Mouse (Mus musculus) lung, postnatal 36 days (tissue): ENCODE results near the gene Triobp.

Experiments used
- DNase-seq: peaks from one replicate; pipeline ENCODE4 v3.0.0; 2022; ENCODE audit warnings: mixed read lengths

Gene Triobp

GRCm38 (mm10) chr15:78926021-78926919, 21.3 kb upstream of the Triobp start, which contains the start of gene Lgals1:
TSS of gene Lgals1 (plus strand) at chr15:78926725.
- peak; percentile 90 for DNase-seq

GRCm38 (mm10) chr15:78927021-78927787, 20.3 kb upstream of the Triobp start:
- DNase-seq = peak; percentile 40

GRCm38 (mm10) chr15:78927788-78928457, 19.6 kb upstream of the Triobp start:
- peak; percentile 89 for DNase-seq

- no peak for DNase-seq
These were observed 19.0 kb upstream of the Triobp start for GRCm38 (mm10) chr15:78928539-78928938.

- DNase-seq = no peak
These were observed 17.3 kb upstream of the Triobp start for GRCm38 (mm10) chr15:78930192-78930706.

- no peak for DNase-seq
These were observed 16.6 kb upstream of the Triobp start for GRCm38 (mm10) chr15:78930801-78931426.

GRCm38 (mm10) chr15:78931577-78931976, 15.9 kb upstream of the Triobp start:
- DNase-seq = peak; percentile 73

GRCm38 (mm10) chr15:78934784-78935320, 12.7 kb upstream of the Triobp start, which contains the start of gene Nol12:
TSS of gene Nol12 (plus strand) at chr15:78934933.
- peak; percentile 94 for DNase-seq

GRCm38 (mm10) chr15:78936403-78936802, 11.1 kb upstream of the Triobp start:
- DNase-seq = no peak

- no peak for DNase-seq
These were observed 10.2 kb upstream of the Triobp start for GRCm38 (mm10) chr15:78937311-78937710.

GRCm38 (mm10) chr15:78937963-78938362, 9.6 kb upstream of the Triobp start:
- DNase-seq = no peak

- DNase-seq = no peak
These were observed 7.2 kb upstream of the Triobp start for GRCm38 (mm10) chr15:78940325-78940724.

- peak; percentile 90 for DNase-seq
These were observed 4.9 kb upstream of the Triobp start for GRCm38 (mm10) chr15:78942663-78943062.

GRCm38 (mm10) chr15:78946232-78946631, 1.3 kb upstream of the Triobp start:
- DNase-seq = no peak

- no peak for DNase-seq
These were observed 715 bp downstream of the Triobp start for GRCm38 (mm10) chr15:78948152-78948725.

- DNase-seq = no peak
These were observed 1.4 kb downstream of the Triobp start for GRCm38 (mm10) chr15:78948883-78949282.

- no peak for DNase-seq
These were observed 8.1 kb downstream of the Triobp start for GRCm38 (mm10) chr15:78955663-78956062.

GRCm38 (mm10) chr15:78956351-78956750, 8.8 kb downstream of the Triobp start:
- peak; percentile 56 for DNase-seq

GRCm38 (mm10) chr15:78957021-78957420, 9.5 kb downstream of the Triobp start:
- no peak for DNase-seq

- no peak for DNase-seq
These were observed 12.0 kb downstream of the Triobp start for GRCm38 (mm10) chr15:78959537-78959936.

- DNase-seq = peak; percentile 60
These were observed 12.6 kb downstream of the Triobp start for GRCm38 (mm10) chr15:78960088-78960487.

GRCm38 (mm10) chr15:78962885-78963284, 15.4 kb downstream of the Triobp start:
- peak; percentile 85 for DNase-seq
